Comparison of ENCODE assay signal across 12 mouse cellular contexts in genomic region chr17:42741801-42742217, GRCm38 (mm10). TPM values are rescaled to one million over a fixed set of nuclear protein-coding genes. Genes with fewer than 3 reads are reported as not detected.
DNase-seq lines count a peak whose midpoint lies in the region; ATAC-seq lines count a peak whose summit lies in the region.
"Had no signal": no experiment of that assay in that cellular context is flagged by ENCODE, and none has a peak within 500 bp of the region (broad histone marks: within the 10 kb centered on the region; RNA-seq: fewer than 3 reads in every experiment).

TSS of gene Adgrf2 (minus strand) at chr17:42742179.

- peak; percentile 13 for DNase-seq in embryo, embryonic 10 days (ENCODE audit: low spot score)
- peak; percentile 2 for DNase-seq in forelimb bud, embryonic 11.5 days (ENCODE audit: low read depth, low spot score)
- peak; percentile 62 to 65 for DNase-seq in heart, postnatal 10 days
- no peak for DNase-seq in cerebellum, adult 9-10 months
- DNase-seq in forebrain, embryonic 14.5 days (ENCODE audit: low spot score): no peak

- H3K27ac ChIP-seq in lung, embryonic 16.5 days (ENCODE audit: low read length): no peak within 1 kb of the TSS
- H3K27ac ChIP-seq in forebrain, embryonic 14.5 days (ENCODE audit: low read depth, low read length): no peak within 1 kb of the TSS
- H3K27ac ChIP-seq: embryonic facial prominence, embryonic 13.5 days; hindbrain, embryonic 13.5 days had no signal

- no peaks in the 10 kb centered on the region for H3K36me3 ChIP-seq in lung, embryonic 16.5 days (ENCODE audit: control insufficient read depth, insufficient read depth, low read length)
- no peaks in the 10 kb centered on the region for H3K36me3 ChIP-seq in forebrain, embryonic 14.5 days (ENCODE audit: control insufficient read depth, insufficient read depth, low read length)
- H3K36me3 ChIP-seq: embryonic facial prominence, embryonic 13.5 days; G1E; hindbrain, embryonic 13.5 days had no signal

- peak; percentile 49; the same call in 1 of the 2 replicates for ATAC-seq in lung, embryonic 16.5 days (ENCODE audit: low read depth)
- ATAC-seq in granulocyte monocyte progenitor cell, adult 5-6 weeks (replicated peaks; ENCODE audit: poor library complexity, severe bottlenecking): no peak
- no peak for ATAC-seq in forebrain, embryonic 14.5 days

- 0 out of 2 replicates have a peak, but pooled peaks cover 3% of the 10 kb centered on the region for H3K4me1 ChIP-seq in lung, embryonic 16.5 days (replicated peaks; ENCODE audit: control insufficient read depth, insufficient read depth, low read length)
- H3K4me1 ChIP-seq in forebrain, embryonic 14.5 days (ENCODE audit: control insufficient read depth, insufficient read depth, low read length): no peaks in the 10 kb centered on the region
- H3K4me1 ChIP-seq: embryonic facial prominence, embryonic 13.5 days had no signal

- no peak within 1 kb of the TSS for H3K4me2 ChIP-seq in lung, embryonic 16.5 days (ENCODE audit: low read depth, low read length)
- no peak within 1 kb of the TSS for H3K4me2 ChIP-seq in forebrain, embryonic 14.5 days (ENCODE audit: low read length)
- H3K4me2 ChIP-seq: embryonic facial prominence, embryonic 13.5 days; hindbrain, embryonic 13.5 days had no signal

- no peak within 1 kb of the TSS for H3K9ac ChIP-seq in lung, embryonic 16.5 days (ENCODE audit: low read length)
- no peak within 1 kb of the TSS for H3K9ac ChIP-seq in forebrain, embryonic 14.5 days (ENCODE audit: low read length)
- H3K9ac ChIP-seq: embryonic facial prominence, embryonic 13.5 days; hindbrain, embryonic 13.5 days had no signal

- H3K27me3 ChIP-seq in lung, embryonic 16.5 days (ENCODE audit: control insufficient read depth, insufficient read depth, low read depth, low read length): no peaks in the 10 kb centered on the region
- H3K27me3 ChIP-seq in forebrain, embryonic 14.5 days (replicated peaks; ENCODE audit: control insufficient read depth, insufficient read depth, low read length): no peaks in the 10 kb centered on the region
- H3K27me3 ChIP-seq: embryonic facial prominence, embryonic 13.5 days; hindbrain, embryonic 13.5 days had no signal

- WGBS in lung, embryonic 16.5 days: 12% methylated on average over 7 of the region's 7 CpGs
- 22% methylated on average over 7 of the region's 7 CpGs for WGBS in forebrain, embryonic 14.5 days

- intact Hi-C loops in heart, postnatal 10 days (cut with DNase I): no loop called here

- no peaks in the 10 kb centered on the region for H3K9me3 ChIP-seq in lung, embryonic 16.5 days (ENCODE audit: control insufficient read depth, low read length)
- no peaks in the 10 kb centered on the region for H3K9me3 ChIP-seq in forebrain, embryonic 14.5 days (replicated peaks; ENCODE audit: control insufficient read depth, low read length)
- H3K9me3 ChIP-seq: embryonic facial prominence, embryonic 13.5 days; hindbrain, embryonic 13.5 days had no signal

- H3K4me3 ChIP-seq in lung, embryonic 16.5 days (ENCODE audit: low read length): no peak within 1 kb of the TSS
- no peak within 1 kb of the TSS for H3K4me3 ChIP-seq in forebrain, embryonic 14.5 days (ENCODE audit: low read depth, low read length)
- H3K4me3 ChIP-seq: embryonic facial prominence, embryonic 13.5 days; hindbrain, embryonic 13.5 days had no signal

RNA-seq across cellular contexts. Expression of gene Adgrf2, which starts in this region (rescaled TPM):
- total RNA-seq in heart, postnatal 10 days (2021): under 1 TPM in 1 of 2 experiments, not detected in 1; 0.41 TPM
- polyA plus RNA-seq in lung, embryonic 16.5 days (2015; fragmentation: Nextera tagmentation; extraction: Ambion mirVana): not detected in 2 replicates
- total RNA-seq in granulocyte monocyte progenitor cell, adult 5-6 weeks (2014; fragmentation: Nextera tagmentation): not detected in 2 replicates
- not detected in 2 replicates for total RNA-seq in granulocyte monocyte progenitor cell, adult 5-6 weeks (2017)
- 0.05 TPM in 1 of 2 replicates, not detected in the other for polyA plus RNA-seq in forebrain, embryonic 14.5 days (2014; fragmentation: Nextera tagmentation; extraction: Ambion mirVana)
- total RNA-seq: megakaryocyte-erythroid progenitor cell, adult 5-6 weeks; neutrophil, adult 5-6 weeks had no signal
- polyA plus RNA-seq: G1E had no signal

Comparison
In these comparisons a context has a peak if more than half of its experiments do, and no peak if none do; other contexts are left out.
1. Peak in DNase-seq in heart, postnatal 10 days; RNA of the gene not detected or under 1 TPM.
2. Peak in ATAC-seq in lung, embryonic 16.5 days; RNA of the gene not detected or under 1 TPM.
3. DNase-seq: peak in embryo, embryonic 10 days (single experiment) and forelimb bud, embryonic 11.5 days (single experiment); none in cerebellum, adult 9-10 months (single experiment) and forebrain, embryonic 14.5 days (single experiment).